Mouse (Mus musculus) megakaryocyte, embryonic 14.5 days (primary cell): Measurements from ENCODE around the gene Insrr.

Source experiments
- FLI1 ChIP-seq: IDR thresholded peaks from 2 replicates; pipeline ENCODE4 v1.6.1; 2012; ENCODE audit warnings: low read length, inconsistent platforms, mixed read lengths
- GATA1 ChIP-seq: IDR thresholded peaks from 3 replicates; pipeline ENCODE4 v1.6.1; 2012; ENCODE audit warnings: mixed read lengths, low read length, inconsistent platforms, borderline replicate concordance

DNA sequence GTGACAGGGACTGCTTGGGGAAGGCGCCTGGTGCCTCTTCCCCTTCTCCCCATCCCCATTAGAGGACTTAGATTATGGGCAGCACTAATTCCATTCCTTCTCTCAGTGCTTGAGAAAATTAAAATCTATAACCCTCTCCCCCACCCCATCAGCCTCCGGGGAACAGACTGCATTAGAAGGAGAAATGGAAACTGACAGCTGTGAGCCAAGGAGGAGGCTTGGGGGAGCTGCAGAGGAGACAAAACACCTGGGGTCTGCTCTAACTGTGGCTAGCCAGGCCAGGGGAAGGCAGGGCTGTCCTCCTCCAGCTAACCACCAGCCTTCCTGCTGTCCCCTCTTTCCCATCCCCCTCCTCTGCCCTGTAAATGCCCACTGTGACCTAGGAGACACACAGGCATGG is 17.7 kb upstream of the Insrr start:
- no peak for TF ChIP-seq GATA1
- no peak for TF ChIP-seq FLI1
